Mouse (Mus musculus) C2C12 (cell line): ENCODE data around the gene Camta2.

Experiments used
- CEBPB ChIP-seq: IDR thresholded peaks from one replicate; pipeline ENCODE4 v1.6.1; 2011; ENCODE audit warnings: low read depth, mild to moderate bottlenecking, control low read depth, moderate library complexity
- CTCF ChIP-seq: IDR thresholded peaks from one replicate; pipeline ENCODE4 v1.5.1; 2011; ENCODE audit not compliant: control insufficient read depth, insufficient read depth, insufficient read length
- MAX ChIP-seq: IDR thresholded peaks from one replicate; pipeline ENCODE4 v1.6.1; 2011; ENCODE audit warnings: mild to moderate bottlenecking, control low read depth
- MYOD1 ChIP-seq: IDR thresholded peaks from one replicate; pipeline ENCODE4 v1.6.1; 2011; ENCODE audit warnings: low read depth; ENCODE audit not compliant: control insufficient read depth, insufficient read length
- MYOG ChIP-seq: IDR thresholded peaks from one replicate; pipeline ENCODE4 v1.6.1; 2011; ENCODE audit not compliant: control insufficient read depth, insufficient read length; ENCODE audit errors: extremely low read depth
- USF1 ChIP-seq: IDR thresholded peaks from one replicate; pipeline ENCODE4 v1.6.1; 2011; ENCODE audit warnings: low read depth, mild to moderate bottlenecking, control low read depth, moderate library complexity

DNA sequence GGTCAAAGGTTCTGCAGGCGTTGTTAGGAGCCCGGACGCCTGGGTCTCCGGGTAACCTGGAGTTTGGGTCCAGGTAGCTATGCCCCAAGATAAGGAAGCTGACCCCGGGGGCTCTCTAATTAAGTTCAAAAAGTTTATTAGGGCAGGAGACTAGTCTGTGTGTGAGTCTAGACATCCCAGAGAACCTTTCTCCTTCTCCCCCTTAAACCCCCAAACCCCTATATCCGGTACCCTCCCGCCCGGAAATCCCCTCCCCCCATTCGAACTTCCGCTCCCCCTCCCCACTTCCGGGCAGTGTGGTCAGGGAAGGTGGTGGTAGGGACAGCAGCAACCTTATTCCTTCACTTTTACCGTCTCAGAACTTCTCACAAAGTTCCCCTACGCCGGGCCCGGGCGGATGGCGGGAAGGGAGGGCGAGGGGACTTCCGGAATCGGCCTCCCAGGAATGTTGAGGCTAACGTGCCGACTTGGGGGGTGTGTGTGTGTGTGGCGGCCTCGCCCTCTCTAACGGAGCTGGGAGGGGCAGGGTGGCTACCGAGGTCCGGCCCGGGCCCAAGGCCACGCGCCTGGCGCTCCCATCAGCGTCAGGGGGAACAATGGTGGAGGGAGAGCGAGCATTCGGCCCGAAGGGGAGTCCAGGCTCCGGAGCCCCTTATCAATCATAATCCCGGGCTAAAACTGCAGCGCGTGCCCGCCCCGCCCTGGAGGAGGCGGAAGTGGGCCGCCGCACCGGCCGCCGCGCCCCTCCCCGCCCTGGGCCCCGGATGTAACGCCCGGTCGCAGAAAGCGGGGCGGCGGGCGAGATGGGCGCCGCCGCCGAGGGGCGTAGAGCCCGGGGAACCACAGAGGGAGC lies 34.3 kb downstream of the Camta2 start:
- TF ChIP-seq CTCF (no peak), MYOG (no peak), USF1 (no peak), MYOD1 (no peak), MAX (peak; percentile 31), CEBPB (no peak)
